Mouse (Mus musculus): ENCODE results near the gene Carmil1. TPM values are rescaled to one million over a fixed set of nuclear protein-coding genes. Genes with fewer than 3 reads are reported as not detected.

Carmil1 gene
- polyA plus RNA-seq, 1 experiment from 2014 or later: 5.9 TPM

GRCm38 (mm10) chr13:23964909-23965308 is 315.7 kb downstream of the Carmil1 start:
- 53% methylated on average over 2 of the region's 2 CpGs for WGBS (ENCODE audit: insufficient replicate concordance)
- DNase-seq (no peak), ATAC-seq (no peak)
- H3K9me3 ChIP-seq (ENCODE audit: low read length): no peaks in the 10 kb centered on the region
- H3K27ac ChIP-seq (ENCODE audit: low read depth): no peak overlapping the region
- no peak overlapping the region for H3K4me2 ChIP-seq (ENCODE audit: low read depth, low read length)
- no peaks in the 10 kb centered on the region for H3K27me3 ChIP-seq (ENCODE audit: insufficient read depth, low read length)
- no peaks in the 10 kb centered on the region for H3K4me1 ChIP-seq (ENCODE audit: insufficient read depth)
- no peak overlapping the region for H3K4me3 ChIP-seq (ENCODE audit: low read depth, low read length)
- H3K36me3 ChIP-seq (replicated peaks; ENCODE audit: insufficient read depth, low read length): no peaks in the 10 kb centered on the region
- TF ChIP-seq CTCF (IDR thresholded peaks at IDR 0.05; ENCODE audit: low read depth) (no peak), EP300 (IDR thresholded peaks at IDR 0.05; ENCODE audit: low read depth) (no peak)
- no peak overlapping the region for H3K9ac ChIP-seq (replicated peaks)

Other genes starting within 250 kb of the Carmil1 start
- 2.8 and 3.7 TPM in 2 replicates for gene Cmah, start 46.6 kb upstream of the Carmil1 start, polyA plus RNA-seq (2015; fragmentation: Nextera tagmentation; extraction: Ambion mirVana)

Measured in liver, postnatal 0 days (tissue).